Mouse (Mus musculus) brain, embryonic 14.5 days (tissue): ENCODE results near the gene Cplx3.

ENCODE experiments used
- CTCF ChIP-seq: fragments of 200-500 bp; IDR thresholded peaks from 2 replicates; pipeline ENCODE4 v1.5.1; 2012; ENCODE audit warnings: inconsistent platforms, mild to moderate bottlenecking, moderate library complexity, borderline replicate concordance; ENCODE audit not compliant: insufficient read depth, insufficient read length; ENCODE audit errors: extremely low read depth
- POLR2A ChIP-seq: fragments of 200-500 bp; IDR thresholded peaks from 2 replicates; pipeline ENCODE4 v1.6.1; 2012; ENCODE audit warnings: mild to moderate bottlenecking, inconsistent platforms, borderline replicate concordance; ENCODE audit not compliant: poor library complexity, insufficient read depth, insufficient read length, severe bottlenecking; ENCODE audit errors: extremely low read depth

DNA sequence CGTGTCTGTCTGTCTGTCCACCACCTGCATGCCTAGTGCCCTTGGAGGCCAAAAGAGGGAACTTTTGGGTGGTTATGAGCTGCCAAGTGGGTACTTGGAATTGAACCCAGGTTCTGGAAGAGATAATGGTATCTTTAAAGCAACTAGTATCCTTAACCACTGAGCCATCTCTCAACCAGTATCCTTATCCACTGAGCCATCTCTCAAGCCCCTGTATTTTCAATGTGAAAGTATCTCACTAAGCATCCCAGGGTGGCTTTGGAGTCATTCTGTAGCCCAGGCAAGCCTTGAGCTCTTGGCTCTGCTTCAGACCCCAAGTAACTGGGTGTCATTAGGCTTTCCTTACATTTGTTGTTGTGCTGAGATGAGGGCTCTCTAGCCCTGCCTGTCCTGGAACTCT is 48.9 kb upstream of the Cplx3 start:
- TF ChIP-seq CTCF, result no peak
- no peak for TF ChIP-seq POLR2A
